In the genomic region with DNA sequence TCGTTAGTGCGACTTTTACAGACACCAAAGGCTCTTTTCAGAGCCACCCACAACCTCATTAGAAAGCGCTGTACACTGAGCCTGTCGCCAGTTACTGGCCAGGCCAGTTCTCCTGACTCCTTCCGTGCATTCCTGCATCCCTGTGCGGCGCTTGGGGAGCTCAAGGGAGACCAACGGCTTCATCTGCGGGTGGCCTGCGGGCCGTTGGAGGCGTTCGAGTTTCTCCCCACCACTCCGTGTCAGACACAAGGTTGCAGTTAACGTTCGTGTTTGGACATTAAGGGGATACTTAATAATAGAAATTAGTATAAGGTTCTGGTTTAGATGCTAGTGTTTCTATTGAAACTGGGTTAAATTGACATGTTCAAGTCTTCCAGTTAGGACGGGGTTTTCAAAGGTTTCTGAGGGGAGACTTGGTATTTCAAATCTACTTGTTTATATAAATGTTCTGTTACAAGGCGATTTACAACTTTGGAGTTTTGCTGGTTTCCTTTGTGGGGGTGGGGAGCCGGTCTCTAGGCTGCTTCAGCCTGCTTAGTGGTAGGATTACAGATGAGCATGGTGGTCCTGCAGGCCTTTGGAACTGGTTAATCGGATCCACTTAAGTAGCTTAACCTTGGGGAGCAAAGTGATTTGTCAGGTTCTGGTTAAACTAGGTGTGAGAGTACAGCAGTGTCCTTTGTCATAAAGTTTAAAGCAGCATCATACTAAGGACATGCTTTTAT, we compare ENCODE assay signal across 8 mouse cellular contexts. TPM values are rescaled to one million over a fixed set of nuclear protein-coding genes. Genes with fewer than 3 reads are reported as not detected.
A peak's percentile ranks its signal among the peaks of the same experiment; 100 is the strongest.
DNase-seq lines count a peak whose midpoint lies in the region; ATAC-seq and TF ChIP-seq lines count a peak whose summit lies in the region.

No protein-coding gene starts in this region.

- peak overlapping the region; percentile 78 for H3K4me3 ChIP-seq in heart, embryonic 16.5 days (ENCODE audit: low read length)
- H3K4me3 ChIP-seq in G1E (ENCODE audit: low read depth, low read length): peak overlapping the region; percentile 72
- peak overlapping the region; percentile 83 for H3K4me3 ChIP-seq in forebrain, embryonic 10.5 days
- peak overlapping the region; percentile 75 for H3K4me3 ChIP-seq in limb, embryonic 12.5 days (replicated peaks)

- DNase-seq in heart, adult 9 months (ENCODE audit: low spot score in 2 of 2): no peak
- no peak for DNase-seq in G1E (ENCODE audit: low spot score)
- DNase-seq in forebrain, embryonic 10.5 days (ENCODE audit: extremely low spot score, low spot score): no peak
- DNase-seq in naive thymus-derived CD4-positive, alpha-beta T cell, adult 2 months (ENCODE audit: low read depth): peak; percentile 42
- no peak for DNase-seq in left cerebral cortex, postnatal 4 days
- DNase-seq in frontal cortex, postnatal 25 days (ENCODE audit: low spot score in 2 of 2): no peak

- H3K27ac ChIP-seq in heart, embryonic 16.5 days (ENCODE audit: low read length): peak overlapping the region; percentile 100
- H3K27ac ChIP-seq in forebrain, embryonic 10.5 days: peak overlapping the region; percentile 96
- H3K27ac ChIP-seq in limb, embryonic 12.5 days: peak overlapping the region; percentile 99

- no peak for ATAC-seq in heart, embryonic 16.5 days (replicated peaks; ENCODE audit: extremely low read depth, insufficient read depth, low FRiP score)
- ATAC-seq in G1E (ENCODE audit: extremely low read depth, insufficient number of reproducible peaks, low FRiP score, poor library complexity, severe bottlenecking): no peak
- no peak; the same call in 1 of the 2 replicates for ATAC-seq in limb, embryonic 12.5 days (ENCODE audit: insufficient number of reproducible peaks, insufficient read depth, low FRiP score, low TSS enrichment, low read depth)

- H3K4me1 ChIP-seq in heart, embryonic 16.5 days (ENCODE audit: control insufficient read depth, insufficient read depth, low read length): peaks cover 33% of the 10 kb centered on the region
- peaks cover 36% of the 10 kb centered on the region for H3K4me1 ChIP-seq in G1E (ENCODE audit: insufficient read depth, low read depth, low read length)
- H3K4me1 ChIP-seq in forebrain, embryonic 10.5 days: peaks cover 70% of the 10 kb centered on the region
- H3K4me1 ChIP-seq in limb, embryonic 12.5 days (replicated peaks): peaks cover 37% of the 10 kb centered on the region

- H3K9ac ChIP-seq in heart, embryonic 16.5 days (ENCODE audit: low read length): peak overlapping the region; percentile 88
- peak overlapping the region; percentile 93 for H3K9ac ChIP-seq in limb, embryonic 12.5 days (replicated peaks)

- no peaks in the 10 kb centered on the region for H3K9me3 ChIP-seq in heart, embryonic 16.5 days (replicated peaks; ENCODE audit: control insufficient read depth, low read length)
- no peaks in the 10 kb centered on the region for H3K9me3 ChIP-seq in G1E (replicated peaks)
- no peaks in the 10 kb centered on the region for H3K9me3 ChIP-seq in forebrain, embryonic 10.5 days
- no peaks in the 10 kb centered on the region for H3K9me3 ChIP-seq in limb, embryonic 12.5 days

- peaks cover 2% of the 10 kb centered on the region; the same call in 1 of the 2 replicates for H3K36me3 ChIP-seq in heart, embryonic 16.5 days (ENCODE audit: control insufficient read depth, insufficient read depth)
- H3K36me3 ChIP-seq in G1E (replicated peaks): peaks cover 19% of the 10 kb centered on the region
- H3K36me3 ChIP-seq in forebrain, embryonic 10.5 days (replicated peaks): peaks cover 13% of the 10 kb centered on the region
- peaks cover 12% of the 10 kb centered on the region for H3K36me3 ChIP-seq in limb, embryonic 12.5 days

- H3K4me2 ChIP-seq in heart, embryonic 16.5 days (ENCODE audit: low read depth, low read length): peak overlapping the region; percentile 96
- H3K4me2 ChIP-seq in limb, embryonic 12.5 days: peak overlapping the region; percentile 93

- TF ChIP-seq CTCF in G1E (IDR thresholded peaks at IDR 0.05; ENCODE audit: low read depth, low read length): no peak

- peaks cover 3% of the 10 kb centered on the region for H3K27me3 ChIP-seq in heart, embryonic 16.5 days (ENCODE audit: control insufficient read depth, insufficient read depth, low read length)
- H3K27me3 ChIP-seq in G1E (ENCODE audit: insufficient read depth, low read length): peaks cover 9% of the 10 kb centered on the region
- H3K27me3 ChIP-seq in forebrain, embryonic 10.5 days (ENCODE audit: poor library complexity, severe bottlenecking): peaks cover 48% of the 10 kb centered on the region
- peaks cover 36% of the 10 kb centered on the region for H3K27me3 ChIP-seq in limb, embryonic 12.5 days

- under 1% methylated on average over 20 of the region's 20 CpGs for WGBS in heart, embryonic 16.5 days
- WGBS in forebrain, embryonic 10.5 days: under 1% methylated on average over 20 of the region's 20 CpGs
- under 1% methylated on average over 20 of the region's 20 CpGs for WGBS in limb, embryonic 12.5 days

- intact Hi-C loops in left cerebral cortex, postnatal 4 days (cut with DNase I): loop anchor here (10.0 kb wide), 1 partner anchor 249 kb away; the partner anchor contains the start of genes 2310033P09Rik and Mrpl55

RNA-seq across cellular contexts. Expression of gene Hist3h2a, which starts 0.8 kb away (rescaled TPM):
- polyA plus RNA-seq in heart, embryonic 16.5 days (2015; fragmentation: Nextera tagmentation; extraction: Ambion mirVana): 33.9 and 35.2 TPM in 2 replicates
- total RNA-seq in G1E (2014; fragmentation: Nextera tagmentation) (93.3 and 107 TPM in 2 replicates), G1E (2017) (108 and 128 TPM in 2 replicates)
- polyA plus RNA-seq in G1E (2012): 6.2 and 13.5 TPM in 2 replicates
- 15.1 and 19.4 TPM in 2 replicates for polyA plus RNA-seq in forebrain, embryonic 10.5 days (2016; fragmentation: Nextera tagmentation; extraction: Ambion mirVana)
- 26.2 and 27.9 TPM in 2 replicates for polyA plus RNA-seq in limb, embryonic 12.5 days (2016; fragmentation: Nextera tagmentation; extraction: Ambion mirVana)
- total RNA-seq in left cerebral cortex, postnatal 4 days (2021): 100 to 1,000 TPM in 1 of 2 experiments, 10 to 100 TPM in 1; 95.0 to 101 TPM

RNA-seq across cellular contexts. Expression of gene Trim17, which starts 0.8 kb away (rescaled TPM):
- 0.26 and 0.39 TPM in 2 replicates for polyA plus RNA-seq in heart, embryonic 16.5 days (2015; fragmentation: Nextera tagmentation; extraction: Ambion mirVana)
- total RNA-seq in G1E (2014; fragmentation: Nextera tagmentation) (not detected in 2 replicates), G1E (2017) (0.11 and 0.12 TPM in 2 replicates)
- 0.12 and 7.5 TPM in 2 replicates for polyA plus RNA-seq in G1E (2012)
- polyA plus RNA-seq in forebrain, embryonic 10.5 days (2016; fragmentation: Nextera tagmentation; extraction: Ambion mirVana): 0.19 and 0.31 TPM in 2 replicates
- polyA plus RNA-seq in limb, embryonic 12.5 days (2016; fragmentation: Nextera tagmentation; extraction: Ambion mirVana): 0.80 and 0.93 TPM in 2 replicates
- 1 to 10 TPM; 1.8 to 2.0 TPM for total RNA-seq in left cerebral cortex, postnatal 4 days (2021)

RNA-seq across cellular contexts. Expression of gene Hist3h2ba, which starts 6.6 kb away (rescaled TPM):
- 21.8 and 27.5 TPM in 2 replicates for polyA plus RNA-seq in heart, embryonic 16.5 days (2015; fragmentation: Nextera tagmentation; extraction: Ambion mirVana)
- total RNA-seq in G1E (2014; fragmentation: Nextera tagmentation) (2.7 and 23.2 TPM in 2 replicates), G1E (2017) (6.0 and 7.1 TPM in 2 replicates)
- polyA plus RNA-seq in G1E (2012): 0.20 TPM in 1 of 2 replicates, not detected in the other
- polyA plus RNA-seq in forebrain, embryonic 10.5 days (2016; fragmentation: Nextera tagmentation; extraction: Ambion mirVana): 22.7 and 36.5 TPM in 2 replicates
- polyA plus RNA-seq in limb, embryonic 12.5 days (2016; fragmentation: Nextera tagmentation; extraction: Ambion mirVana): 22.6 and 28.5 TPM in 2 replicates
- 100 to 1,000 TPM; 299 to 314 TPM for total RNA-seq in left cerebral cortex, postnatal 4 days (2021)

RNA-seq across cellular contexts. Expression of gene Rnf187, which starts 16.6 kb away (rescaled TPM):
- polyA plus RNA-seq in heart, embryonic 16.5 days (2015; fragmentation: Nextera tagmentation; extraction: Ambion mirVana): 172 and 176 TPM in 2 replicates
- total RNA-seq in G1E (2014; fragmentation: Nextera tagmentation) (55.7 and 55.8 TPM in 2 replicates), G1E (2017) (72.8 and 106 TPM in 2 replicates)
- polyA plus RNA-seq in G1E (2012): 225 and 312 TPM in 2 replicates
- polyA plus RNA-seq in forebrain, embryonic 10.5 days (2016; fragmentation: Nextera tagmentation; extraction: Ambion mirVana): 265 and 273 TPM in 2 replicates
- 306 and 315 TPM in 2 replicates for polyA plus RNA-seq in limb, embryonic 12.5 days (2016; fragmentation: Nextera tagmentation; extraction: Ambion mirVana)
- 100 to 1,000 TPM; 386 to 426 TPM for total RNA-seq in left cerebral cortex, postnatal 4 days (2021)

RNA-seq across cellular contexts. Expression of gene Trim11, which starts 22.6 kb away (rescaled TPM):
- 37.1 and 40.3 TPM in 2 replicates for polyA plus RNA-seq in heart, embryonic 16.5 days (2015; fragmentation: Nextera tagmentation; extraction: Ambion mirVana)
- total RNA-seq in G1E (2014; fragmentation: Nextera tagmentation) (44.7 and 48.2 TPM in 2 replicates), G1E (2017) (32.3 and 36.4 TPM in 2 replicates)
- 69.3 and 75.9 TPM in 2 replicates for polyA plus RNA-seq in G1E (2012)
- polyA plus RNA-seq in forebrain, embryonic 10.5 days (2016; fragmentation: Nextera tagmentation; extraction: Ambion mirVana): 18.5 and 19.6 TPM in 2 replicates
- 21.6 and 22.4 TPM in 2 replicates for polyA plus RNA-seq in limb, embryonic 12.5 days (2016; fragmentation: Nextera tagmentation; extraction: Ambion mirVana)
- 10 to 100 TPM; 26.0 to 27.0 TPM for total RNA-seq in left cerebral cortex, postnatal 4 days (2021)

Comparison
In these comparisons a context has a peak if more than half of its experiments do, and no peak if none do; other contexts are left out.
1. RNA of gene Hist3h2ba, which starts 6.6 kb away (polyA plus RNA-seq): 22.7 to 36.5 TPM in forebrain, embryonic 10.5 days, 22.6 to 28.5 TPM in limb, embryonic 12.5 days and 21.8 to 27.5 TPM in heart, embryonic 16.5 days; 0.20 TPM in G1E; every median in the first group is over 10 times any median in the second.
2. Peak in every context shown above with its lines, with median percentiles within 50 percentile points of each other: H3K27ac ChIP-seq and H3K4me3 ChIP-seq.